Mouse (Mus musculus): ENCODE results near the gene Pgap1. TPM values are rescaled to one million over a fixed set of nuclear protein-coding genes. Genes with fewer than 3 reads are reported as not detected.

Pgap1 gene
- 126 to 141 TPM (median 132 TPM) in 4 replicates for total RNA-seq (2023)

GRCm38 (mm10) chr1:54557301-54558229 lies at the start of gene Pgap1:
TSS of gene Pgap1 (minus strand) at chr1:54557684.

GRCm38 (mm10) chr1:54438340-54439079 lies 119.0 kb downstream of the Pgap1 start, which contains the start of gene Gtf3c3:
TSS of gene Gtf3c3 (minus strand) at chr1:54438971.

Other genes with a start within 250 kb of the Pgap1 start
- gene Gtf3c3, start 118.7 kb downstream of the Pgap1 start, total RNA-seq (2023): 18.0 to 22.2 TPM (median 20.5 TPM) in 4 replicates